Mouse (Mus musculus): Measurements from ENCODE around the gene Rnaseh2b. TPM values are rescaled to one million over a fixed set of nuclear protein-coding genes. Genes with fewer than 3 reads are reported as not detected.
A peak's percentile ranks its signal among the peaks of the same experiment; 100 is the strongest.

Rnaseh2b gene
- polyA plus RNA-seq (2016; fragmentation: Nextera tagmentation; extraction: Ambion mirVana): 65.3 and 69.5 TPM in 2 replicates

GRCm38 (mm10) chr14:62292488-62293339 is at the start of gene Rnaseh2b, which contains the start of gene Dleu7:
TSS of gene Rnaseh2b (plus strand) at chr14:62292589.
TSS of gene Dleu7 (minus strand) at chr14:62293047.
- Histone ChIP-seq H3K4me2 (replicated peaks) (peak within 1 kb of the TSS; percentile 99), H3K36me3 (no peaks in the 10 kb centered on the region), H3K4me1 (peaks cover 15% of the 10 kb centered on the region), H3K9me3 (no peaks in the 10 kb centered on the region), H3K4me3 (peak within 1 kb of the TSS; percentile 57), H3K27me3 (peaks cover 11% of the 10 kb centered on the region), H3K27ac (replicated peaks) (no peak within 1 kb of the TSS; the same call in 1 of the 2 replicates), H3K9ac (replicated peaks) (peak within 1 kb of the TSS; percentile 62)
- 1% methylated on average over 59 of the region's 60 CpGs for WGBS
- peak; percentile 88 for ATAC-seq (ENCODE audit: low FRiP score, low read depth)

DNA sequence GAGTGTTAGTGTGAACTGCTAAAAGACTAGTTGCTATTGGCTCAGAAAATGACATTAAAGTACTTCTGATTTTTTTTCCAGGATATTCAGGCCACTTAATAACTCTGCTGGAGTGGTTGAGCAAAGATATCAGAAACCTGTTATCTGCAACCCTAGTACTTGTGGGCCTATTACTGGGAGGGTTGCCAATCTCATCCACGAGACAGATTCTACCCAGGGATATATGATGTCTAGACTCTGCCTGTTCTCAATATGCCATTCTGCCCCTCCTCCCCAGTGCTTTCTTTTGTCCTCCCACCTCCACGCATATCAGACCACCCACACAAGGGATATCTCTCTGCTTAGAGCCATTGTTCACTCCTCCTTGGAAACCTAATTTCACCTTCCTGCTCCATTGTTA is 48.9 kb upstream of the Rnaseh2b start:
- Histone ChIP-seq H3K36me3 (no peaks in the 10 kb centered on the region), H3K27me3 (no peaks in the 10 kb centered on the region), H3K4me1 (no peaks in the 10 kb centered on the region), H3K9me3 (no peaks in the 10 kb centered on the region), H3K9ac (replicated peaks) (no peak overlapping the region), H3K4me2 (replicated peaks) (no peak overlapping the region), H3K27ac (replicated peaks) (no peak overlapping the region), H3K4me3 (no peak overlapping the region)
- ATAC-seq (ENCODE audit: low FRiP score, low read depth): no peak
- 81% methylated on average over 2 of the region's 2 CpGs for WGBS

- H3K4me2 ChIP-seq (replicated peaks): no peak overlapping the region
- H3K4me3 ChIP-seq: no peak overlapping the region
- H3K27me3 ChIP-seq: no peaks in the 10 kb centered on the region
- H3K9me3 ChIP-seq: no peaks in the 10 kb centered on the region
- H3K9ac ChIP-seq (replicated peaks): no peak overlapping the region
- H3K36me3 ChIP-seq: no peaks in the 10 kb centered on the region
- 17% methylated on average over 4 of the region's 4 CpGs for WGBS
- no peaks in the 10 kb centered on the region for H3K4me1 ChIP-seq
- ATAC-seq (ENCODE audit: low FRiP score, low read depth): no peak
- H3K27ac ChIP-seq (replicated peaks): no peak overlapping the region
Observed at GRCm38 (mm10) chr14:62245557-62245956, 46.8 kb upstream of the Rnaseh2b start.

GRCm38 (mm10) chr14:62248345-62248744 is 44.0 kb upstream of the Rnaseh2b start:
- H3K27ac ChIP-seq (replicated peaks): no peak overlapping the region
- no peak overlapping the region for H3K4me2 ChIP-seq (replicated peaks)
- no peaks in the 10 kb centered on the region; the same call in 1 of the 2 replicates for H3K4me1 ChIP-seq
- H3K4me3 ChIP-seq: no peak overlapping the region
- no peaks in the 10 kb centered on the region for H3K27me3 ChIP-seq
- 77% methylated on average over 7 of the region's 7 CpGs for WGBS
- no peaks in the 10 kb centered on the region for H3K9me3 ChIP-seq
- no peak overlapping the region for H3K9ac ChIP-seq (replicated peaks)
- H3K36me3 ChIP-seq: no peaks in the 10 kb centered on the region
- no peak for ATAC-seq (ENCODE audit: low FRiP score, low read depth)

DNA sequence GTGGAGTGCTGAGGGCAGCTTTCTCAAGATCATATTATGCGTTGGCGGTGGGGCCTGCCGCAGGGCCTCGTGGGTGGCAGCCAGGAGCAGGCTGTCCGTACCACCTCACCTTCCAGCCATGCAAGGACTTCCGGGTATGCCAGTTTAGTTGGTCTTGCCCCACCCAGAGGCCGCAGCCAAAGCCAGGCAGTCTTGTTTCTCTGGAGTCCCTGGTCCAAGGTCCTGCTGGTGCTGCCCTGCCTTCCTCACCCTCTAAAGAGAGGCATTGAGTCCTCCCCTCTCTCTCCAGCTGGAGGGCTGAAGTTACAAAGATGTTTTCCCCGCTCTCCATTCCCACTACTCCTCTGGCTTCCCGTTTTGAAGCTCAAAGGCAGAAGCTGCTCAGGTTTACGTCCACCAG is 43.6 kb upstream of the Rnaseh2b start:
- no peak overlapping the region for H3K9ac ChIP-seq (replicated peaks)
- no peak overlapping the region for H3K4me3 ChIP-seq
- no peaks in the 10 kb centered on the region for H3K27me3 ChIP-seq
- no peaks in the 10 kb centered on the region for H3K36me3 ChIP-seq
- no peaks in the 10 kb centered on the region; the same call in 1 of the 2 replicates for H3K4me1 ChIP-seq
- no peak overlapping the region for H3K27ac ChIP-seq (replicated peaks)
- 87% methylated on average over 10 of the region's 10 CpGs for WGBS
- ATAC-seq (ENCODE audit: low FRiP score, low read depth): no peak
- no peak overlapping the region for H3K4me2 ChIP-seq (replicated peaks)
- H3K9me3 ChIP-seq: no peaks in the 10 kb centered on the region

- no peak overlapping the region for H3K4me2 ChIP-seq (replicated peaks)
- no peaks in the 10 kb centered on the region; the same call in 1 of the 2 replicates for H3K4me1 ChIP-seq
- H3K27ac ChIP-seq (replicated peaks): no peak overlapping the region
- H3K36me3 ChIP-seq: no peaks in the 10 kb centered on the region
- WGBS: 94% methylated on average over 2 of the region's 2 CpGs
- H3K9me3 ChIP-seq: no peaks in the 10 kb centered on the region
- ATAC-seq (ENCODE audit: low FRiP score, low read depth): no peak
- no peak overlapping the region for H3K4me3 ChIP-seq
- no peak overlapping the region for H3K9ac ChIP-seq (replicated peaks)
- no peaks in the 10 kb centered on the region for H3K27me3 ChIP-seq
Observed at GRCm38 (mm10) chr14:62249251-62249650, 43.1 kb upstream of the Rnaseh2b start.

GRCm38 (mm10) chr14:62250046-62250445 is 42.3 kb upstream of the Rnaseh2b start:
- no peak for ATAC-seq (ENCODE audit: low FRiP score, low read depth)
- 72% methylated on average over 3 of the region's 3 CpGs for WGBS
- Histone ChIP-seq H3K27me3 (no peaks in the 10 kb centered on the region), H3K4me1 (no peaks in the 10 kb centered on the region; the same call in none of the 2 replicates), H3K4me3 (no peak overlapping the region), H3K27ac (replicated peaks) (no peak overlapping the region), H3K36me3 (no peaks in the 10 kb centered on the region), H3K9me3 (no peaks in the 10 kb centered on the region), H3K4me2 (replicated peaks) (no peak overlapping the region), H3K9ac (replicated peaks) (no peak overlapping the region)

- H3K9me3 ChIP-seq: no peaks in the 10 kb centered on the region
- no peaks in the 10 kb centered on the region for H3K27me3 ChIP-seq
- WGBS: 11% methylated on average over 4 of the region's 4 CpGs
- H3K4me3 ChIP-seq: no peak overlapping the region
- H3K9ac ChIP-seq (replicated peaks): no peak overlapping the region
- no peak overlapping the region for H3K4me2 ChIP-seq (replicated peaks)
- no peak overlapping the region for H3K27ac ChIP-seq (replicated peaks)
- no peaks in the 10 kb centered on the region for H3K36me3 ChIP-seq
- no peaks in the 10 kb centered on the region; the same call in none of the 2 replicates for H3K4me1 ChIP-seq
- no peak for ATAC-seq (ENCODE audit: low FRiP score, low read depth)
Observed at GRCm38 (mm10) chr14:62251999-62252398, 40.4 kb upstream of the Rnaseh2b start.

- no peak overlapping the region for H3K27ac ChIP-seq (replicated peaks)
- H3K4me2 ChIP-seq (replicated peaks): no peak overlapping the region
- 71% methylated on average over 8 of the region's 8 CpGs for WGBS
- no peak overlapping the region for H3K4me3 ChIP-seq
- ATAC-seq (ENCODE audit: low FRiP score, low read depth): no peak
- no peaks in the 10 kb centered on the region for H3K9me3 ChIP-seq
- peaks cover 4% of the 10 kb centered on the region for H3K4me1 ChIP-seq
- H3K9ac ChIP-seq (replicated peaks): no peak overlapping the region
- no peaks in the 10 kb centered on the region for H3K36me3 ChIP-seq
- H3K27me3 ChIP-seq: no peaks in the 10 kb centered on the region
Observed at GRCm38 (mm10) chr14:62254371-62254770, 38.0 kb upstream of the Rnaseh2b start.

DNA sequence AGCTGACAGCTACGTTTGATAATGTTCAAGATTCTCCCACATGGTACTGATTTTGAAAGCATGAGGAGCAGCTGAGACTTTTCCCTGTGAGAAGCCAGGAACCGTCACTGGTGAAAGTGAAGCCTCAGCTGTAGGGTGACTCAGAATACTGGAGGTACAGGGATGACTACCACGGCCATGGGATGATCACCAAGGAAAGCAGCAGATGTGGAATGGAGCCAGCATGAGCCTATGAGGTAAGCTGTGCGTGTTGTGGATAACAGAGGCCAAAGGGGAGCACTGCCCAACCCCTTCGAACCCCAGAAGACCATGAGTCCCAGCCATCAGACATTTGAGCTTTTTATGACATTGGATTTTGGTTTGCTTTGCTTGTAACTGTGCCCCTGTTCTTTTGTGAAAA is 36.3 kb upstream of the Rnaseh2b start:
- Histone ChIP-seq H3K4me3 (no peak overlapping the region), H3K4me2 (replicated peaks) (no peak overlapping the region), H3K9me3 (no peaks in the 10 kb centered on the region), H3K27me3 (no peaks in the 10 kb centered on the region), H3K9ac (replicated peaks) (no peak overlapping the region), H3K36me3 (no peaks in the 10 kb centered on the region), H3K4me1 (peaks cover 4% of the 10 kb centered on the region), H3K27ac (replicated peaks) (no peak overlapping the region)
- 84% methylated on average over 5 of the region's 5 CpGs for WGBS
- no peak for ATAC-seq (ENCODE audit: low FRiP score, low read depth)

- ATAC-seq (ENCODE audit: low FRiP score, low read depth): no peak
- H3K27me3 ChIP-seq: no peaks in the 10 kb centered on the region
- H3K9ac ChIP-seq (replicated peaks): no peak overlapping the region
- peaks cover 4% of the 10 kb centered on the region; the same call in 1 of the 2 replicates for H3K4me1 ChIP-seq
- WGBS: 77% methylated on average over 6 of the region's 6 CpGs
- no peak overlapping the region for H3K27ac ChIP-seq (replicated peaks)
- no peaks in the 10 kb centered on the region for H3K36me3 ChIP-seq
- H3K9me3 ChIP-seq: no peaks in the 10 kb centered on the region
- H3K4me2 ChIP-seq (replicated peaks): no peak overlapping the region
- no peak overlapping the region for H3K4me3 ChIP-seq
Observed at GRCm38 (mm10) chr14:62258125-62258524, 34.3 kb upstream of the Rnaseh2b start.

DNA sequence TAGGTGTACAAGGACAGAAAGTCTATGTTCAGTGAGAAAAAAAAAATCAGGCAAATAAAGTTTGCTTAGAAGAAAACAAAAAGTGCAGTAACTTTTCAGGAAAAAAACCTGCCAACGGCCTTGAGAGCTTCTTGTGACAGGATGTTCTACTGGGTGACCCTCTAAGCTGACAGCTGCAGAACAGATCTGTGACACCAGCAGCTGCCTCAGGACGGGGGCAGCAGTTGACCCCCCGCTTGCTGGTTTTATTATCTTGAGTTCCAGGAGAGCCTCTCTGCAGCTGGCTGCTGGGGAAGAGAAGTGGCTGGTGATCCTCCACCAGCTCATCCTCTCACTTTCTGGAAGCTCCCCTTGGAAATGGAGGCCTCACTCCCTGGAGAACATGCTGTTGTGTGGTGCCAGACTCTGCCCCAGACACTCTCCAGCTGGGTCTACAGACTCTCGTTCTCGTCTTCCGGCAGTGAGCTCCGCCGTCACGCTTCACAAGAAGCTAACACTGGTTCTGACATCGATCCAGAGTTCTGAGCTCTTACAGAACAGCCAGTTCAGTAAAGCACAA is 33.3 kb upstream of the Rnaseh2b start:
- no peak overlapping the region for H3K4me2 ChIP-seq (replicated peaks)
- H3K27me3 ChIP-seq: no peaks in the 10 kb centered on the region
- 62% methylated on average over 10 of the region's 10 CpGs for WGBS
- no peaks in the 10 kb centered on the region for H3K9me3 ChIP-seq
- H3K4me3 ChIP-seq: no peak overlapping the region
- ATAC-seq (ENCODE audit: low FRiP score, low read depth): no peak
- no peaks in the 10 kb centered on the region for H3K36me3 ChIP-seq
- no peak overlapping the region for H3K27ac ChIP-seq (replicated peaks)
- peaks cover 4% of the 10 kb centered on the region; the same call in 1 of the 2 replicates for H3K4me1 ChIP-seq
- H3K9ac ChIP-seq (replicated peaks): no peak overlapping the region

All from midbrain, embryonic 12.5 days (tissue).